Mouse (Mus musculus) retina, embryonic 14.5 days (tissue): Measurements from ENCODE around the gene Apod.

ENCODE experiments used
- DNase-seq: peaks from one replicate; pipeline ENCODE4 v3.0.0-alpha.2; 2015; ENCODE audit warnings: low spot score

The Apod gene

DNA sequence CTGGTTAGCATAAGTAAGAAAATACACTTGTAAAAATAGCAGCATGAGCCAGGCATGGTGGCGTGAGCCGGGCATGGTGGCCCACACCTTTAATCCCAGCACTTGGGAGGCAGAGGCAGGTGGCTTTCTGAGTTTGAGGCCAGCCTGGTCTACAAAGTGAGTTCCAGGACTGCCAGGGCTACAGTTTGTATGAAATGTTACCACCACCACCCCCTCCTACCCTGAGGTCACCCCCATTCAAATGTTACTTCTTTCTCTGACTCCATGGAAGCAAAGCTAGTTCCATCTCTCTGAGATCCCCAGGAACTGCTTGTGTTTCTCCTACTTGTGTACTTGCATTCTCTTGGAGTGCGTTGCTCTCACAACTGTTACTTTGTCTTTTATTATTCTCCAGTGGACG is 34.4 kb downstream of the Apod start:
- no peak for DNase-seq

GRCm38 (mm10) chr16:31278581-31278980 is 36.0 kb downstream of the Apod start:
- no peak for DNase-seq

- DNase-seq: no peak
Observed at GRCm38 (mm10) chr16:31278081-31278480, 36.5 kb downstream of the Apod start.

DNA sequence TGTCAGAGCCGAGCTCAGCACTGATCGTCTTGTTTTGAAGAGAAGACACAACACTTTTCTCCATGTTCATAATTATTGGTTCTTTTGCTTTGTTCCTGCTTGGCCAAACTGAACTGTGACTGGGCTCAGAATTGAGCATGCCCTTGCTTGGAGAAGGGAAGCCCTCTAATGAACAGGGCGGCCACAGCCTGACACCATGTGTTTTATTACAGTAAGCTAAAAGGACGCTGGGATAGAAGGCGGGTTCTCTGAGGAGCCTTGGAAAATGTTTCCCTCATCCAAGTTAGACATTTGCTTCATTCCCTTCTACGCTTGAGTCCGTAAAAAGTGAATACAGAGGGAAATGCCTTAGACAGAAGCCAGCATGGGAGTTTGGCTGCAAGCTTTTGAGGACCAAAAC is 37.6 kb downstream of the Apod start:
- no peak for DNase-seq

DNA sequence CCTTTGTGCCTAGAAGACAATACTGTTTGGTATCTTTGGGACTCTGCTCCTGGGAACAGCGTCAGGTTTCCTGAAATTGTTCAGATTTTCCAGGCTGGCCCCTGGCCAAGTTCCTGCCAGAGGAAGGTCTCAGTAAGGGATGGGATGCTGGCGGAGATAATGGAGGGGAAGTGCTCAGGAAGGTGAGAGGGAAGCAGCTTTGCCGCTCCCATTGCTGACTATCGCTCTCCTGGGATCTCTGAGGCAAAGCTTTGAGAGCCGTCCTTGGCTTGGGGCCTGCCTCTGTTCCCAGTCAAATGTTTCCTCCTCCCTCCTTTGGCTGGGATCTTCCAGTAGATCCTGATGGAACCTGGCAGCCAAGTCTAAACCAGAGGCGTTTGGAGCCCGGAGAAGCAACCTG is 38.1 kb downstream of the Apod start:
- DNase-seq: no peak

GRCm38 (mm10) chr16:31274674-31275460 is 39.7 kb downstream of the Apod start, which contains the start of gene Ppp1r2:
Gene Ppp1r2, minus strand, starts transcription at chr16:31275277.
- DNase-seq: peak; percentile 93

GRCm38 (mm10) chr16:31274084-31274483 is 40.5 kb downstream of the Apod start:
- peak; percentile 20 for DNase-seq

GRCm38 (mm10) chr16:31266692-31267091 is 47.9 kb downstream of the Apod start:
- DNase-seq: no peak

DNA sequence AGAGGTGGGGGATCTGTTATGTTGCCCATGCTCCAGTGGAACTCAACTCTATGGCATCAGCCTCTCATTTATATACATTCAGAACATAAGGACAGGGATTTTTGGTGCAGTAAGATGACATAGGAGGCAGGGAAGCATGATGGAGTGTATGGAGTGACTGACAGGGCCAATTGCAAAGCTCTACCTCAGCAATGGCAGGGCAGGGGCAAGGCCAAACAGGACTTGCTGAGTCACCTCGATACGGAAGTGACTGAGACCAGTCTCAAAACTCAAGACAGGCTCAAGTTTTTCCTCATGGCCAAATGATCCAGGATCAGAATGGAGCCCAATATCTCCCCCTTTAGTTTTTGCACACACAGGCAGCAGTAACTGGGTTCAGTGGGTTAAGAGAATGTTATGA is 58.5 kb downstream of the Apod start:
- no peak for DNase-seq

DNA sequence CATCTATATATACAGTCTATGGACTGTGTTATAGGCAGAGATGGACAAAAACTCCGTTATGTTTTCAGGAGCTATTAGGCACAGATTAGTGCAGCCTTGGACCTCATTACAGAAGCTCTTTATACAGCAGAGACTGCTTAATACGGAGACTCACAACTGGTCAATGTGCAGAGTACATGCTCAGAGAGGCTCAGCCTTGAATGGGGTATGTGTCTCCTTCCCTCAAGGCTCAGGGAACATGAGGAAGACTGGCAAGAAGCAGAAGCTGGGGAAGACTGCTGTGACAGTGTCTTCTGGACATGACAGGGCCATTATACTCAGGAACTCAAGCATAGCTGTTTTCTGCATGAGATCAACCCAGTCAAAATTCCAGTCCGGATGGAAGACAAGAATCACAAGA is 58.9 kb downstream of the Apod start:
- DNase-seq: peak; percentile 44

DNA sequence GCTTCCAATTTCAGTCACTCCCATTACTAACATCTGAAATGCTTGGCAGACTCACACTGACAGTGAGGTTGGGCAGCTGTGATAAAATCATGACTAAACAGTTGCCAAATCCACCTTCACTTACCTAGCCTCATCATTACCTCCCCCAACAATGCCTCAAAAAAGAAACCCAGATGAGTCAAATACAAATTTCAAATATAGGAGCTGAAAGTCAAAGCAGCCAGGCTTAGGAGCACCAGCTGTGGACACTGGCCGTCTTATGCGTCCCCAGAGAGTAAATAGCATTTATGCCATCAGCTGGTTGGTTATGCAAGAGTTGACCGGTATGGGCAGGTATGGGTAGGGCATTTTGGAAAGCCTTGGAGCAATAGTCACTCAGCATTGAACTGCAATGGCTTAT is 65.2 kb downstream of the Apod start:
- DNase-seq: no peak

GRCm38 (mm10) chr16:31248717-31249116 is 65.9 kb downstream of the Apod start:
- no peak for DNase-seq

- DNase-seq: no peak
Observed at GRCm38 (mm10) chr16:31247442-31247841, 67.2 kb downstream of the Apod start.
